In the genomic region with DNA sequence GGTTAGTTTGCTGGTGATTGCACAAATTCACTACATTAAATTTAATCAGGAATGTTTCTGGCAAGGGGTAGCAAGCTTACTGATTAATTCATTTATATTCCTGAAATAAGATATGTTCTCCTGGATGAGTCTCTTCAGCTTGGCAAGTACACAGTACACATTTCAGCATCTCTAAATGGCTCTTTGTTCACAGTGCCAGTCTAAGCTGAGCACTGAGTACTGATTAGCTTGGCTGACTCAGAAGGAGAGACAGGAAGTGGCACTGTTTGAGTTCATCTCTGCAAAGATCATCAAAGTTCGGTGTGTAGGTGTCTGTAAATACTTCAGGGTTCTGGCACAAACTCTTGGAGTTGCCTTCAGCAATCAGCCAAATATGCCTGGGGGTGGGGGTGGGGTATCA, we compare ENCODE assay signal across 12 mouse cellular contexts.
DNase-seq lines count a peak whose midpoint lies in the region; ATAC-seq lines count a peak whose summit lies in the region.
"Had no signal": no experiment of that assay in that cellular context is flagged by ENCODE, and none has a peak within 500 bp of the region (broad histone marks: within the 10 kb centered on the region; RNA-seq: fewer than 3 reads in every experiment).

No protein-coding gene starts in this region.

- peak; percentile 28 to 51 for DNase-seq in frontal cortex, adult 2 months (ENCODE audit: extremely low spot score in 1 of 2, low spot score in 1 of 2)
- DNase-seq in frontal cortex, postnatal 10 days (ENCODE audit: low spot score in 2 of 2), result no peak
- DNase-seq in right cerebral cortex, adult 18-20 months, result peak; percentile 35
- DNase-seq in right cerebral cortex, postnatal 4 days, result no peak
- peak; percentile 38 to 51 for DNase-seq in layer of hippocampus, adult 8-10 months (ENCODE audit: low spot score in 2 of 2)
- peak; percentile 74 for DNase-seq in telencephalon, adult 2 months (ENCODE audit: low read depth, low spot score)
- DNase-seq in gastrocnemius, postnatal 14 days, result no peak
- DNase-seq: adrenal gland, postnatal 36 days; lung, adult 18-20 months; thymus, postnatal 25 days had no signal

- intact Hi-C loops in gastrocnemius, postnatal 14 days (cut with DNase I; ENCODE audit: low total_unique reads), result no loop called here

- ATAC-seq in megakaryocyte, adult 5-6 weeks (ENCODE audit: poor library complexity, severe bottlenecking), result no peak
- ATAC-seq: intestine, postnatal 0 days had no signal

Comparison
In these comparisons a context has a peak if more than half of its experiments do, and no peak if none do; other contexts are left out.
1. DNase-seq: peak in frontal cortex, adult 2 months (2 of 2), right cerebral cortex, adult 18-20 months (single experiment), layer of hippocampus, adult 8-10 months (2 of 2) and telencephalon, adult 2 months (single experiment); none in frontal cortex, postnatal 10 days (0 of 2), right cerebral cortex, postnatal 4 days (single experiment) and gastrocnemius, postnatal 14 days (single experiment).